Mouse (Mus musculus) cerebellum, postnatal 14 days (tissue): ENCODE data around the gene Nostrin.

Experiments used
- DNase-seq, 2 experiments: peaks; one replicate each; pipeline ENCODE4 v3.0.0; 2021; ENCODE audit warnings: mixed read lengths in 2 of 2

Nostrin gene

DNA sequence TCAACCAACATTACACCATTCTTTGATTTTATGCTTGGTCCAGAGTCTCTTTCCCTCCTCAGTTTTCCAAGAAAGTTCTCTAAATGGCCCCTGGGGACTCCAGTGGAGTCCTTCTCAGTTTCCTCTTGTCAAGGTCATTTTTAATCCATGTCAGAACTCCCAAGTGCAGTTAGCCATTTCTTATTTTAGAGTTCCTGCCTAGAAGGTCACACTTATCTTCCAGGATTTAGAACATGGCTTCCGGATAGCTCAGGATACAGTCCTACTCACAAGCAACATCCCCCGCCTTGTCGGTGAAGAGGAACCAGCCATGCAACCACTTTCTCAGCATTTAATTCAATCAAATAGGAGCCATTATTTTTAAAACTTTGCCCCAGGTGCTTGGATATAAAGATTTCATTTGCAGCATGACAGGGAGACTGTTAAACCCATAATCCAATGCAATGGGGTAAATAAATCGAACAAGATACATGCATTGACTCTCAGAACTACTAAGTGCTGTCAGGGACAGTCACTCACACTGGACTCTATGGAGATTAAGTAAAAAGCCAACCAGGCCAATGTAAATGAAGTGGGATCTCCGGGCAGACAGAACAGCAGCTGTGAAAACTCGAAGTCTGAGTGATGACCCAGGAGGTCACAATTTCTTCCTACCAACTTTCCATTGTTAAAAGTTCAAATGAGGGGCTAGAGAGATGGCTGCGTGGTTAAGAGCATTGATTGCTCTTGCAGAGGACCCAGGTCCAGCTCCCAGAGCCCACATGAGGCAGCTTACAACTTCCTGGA is 6.0 kb upstream of the Nostrin start:
- no peak for DNase-seq

DNA sequence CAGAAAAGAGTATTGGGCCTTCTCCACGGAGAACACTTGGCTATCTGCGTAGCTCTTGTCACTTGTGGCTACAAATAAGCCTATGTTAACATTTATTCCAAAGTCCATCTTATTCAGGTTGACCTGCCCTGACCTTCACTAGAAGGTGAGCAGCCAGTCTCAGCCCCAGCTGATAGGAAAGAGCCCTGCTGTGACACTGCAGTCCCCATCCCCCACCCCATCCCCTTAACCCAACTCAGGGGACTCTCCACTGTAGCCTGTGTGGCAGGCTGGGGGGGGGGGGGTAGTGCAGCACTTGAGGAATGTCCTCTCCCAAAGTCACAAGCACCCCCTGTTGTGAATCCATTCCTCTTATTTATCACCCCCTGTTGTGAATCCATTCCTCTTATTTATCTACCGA is 3.6 kb upstream of the Nostrin start:
- DNase-seq: no peak

DNA sequence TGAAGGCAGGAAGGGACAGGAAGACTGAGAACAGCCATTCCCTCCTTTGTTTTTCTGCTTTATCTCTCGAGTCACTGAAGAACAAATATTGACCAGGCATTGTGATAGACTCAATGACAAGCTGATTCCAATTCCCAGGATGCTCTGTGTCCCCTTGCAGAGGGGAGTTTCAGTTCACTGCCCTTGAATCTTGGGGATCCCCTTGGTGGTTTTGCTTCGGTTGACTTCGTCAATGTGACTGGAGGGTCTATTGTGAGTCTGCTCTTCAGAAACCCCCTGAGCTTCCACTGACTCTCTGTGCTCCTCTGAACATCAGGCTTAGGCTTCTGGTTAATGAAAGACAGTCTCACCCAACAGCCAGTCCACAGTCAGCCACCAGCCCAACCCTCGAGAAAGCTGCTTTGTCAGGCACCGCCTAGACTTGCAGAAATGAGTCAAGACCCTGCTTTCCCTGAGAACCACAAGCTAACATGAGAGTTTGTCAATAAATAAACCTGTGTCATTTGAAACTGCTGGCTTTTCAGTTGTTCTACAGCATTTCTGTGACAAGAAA is 3.0 kb upstream of the Nostrin start:
- no peak for DNase-seq

GRCm38 (mm10) chr2:69134186-69134585 is 1.4 kb upstream of the Nostrin start:
- no peak for DNase-seq

DNA sequence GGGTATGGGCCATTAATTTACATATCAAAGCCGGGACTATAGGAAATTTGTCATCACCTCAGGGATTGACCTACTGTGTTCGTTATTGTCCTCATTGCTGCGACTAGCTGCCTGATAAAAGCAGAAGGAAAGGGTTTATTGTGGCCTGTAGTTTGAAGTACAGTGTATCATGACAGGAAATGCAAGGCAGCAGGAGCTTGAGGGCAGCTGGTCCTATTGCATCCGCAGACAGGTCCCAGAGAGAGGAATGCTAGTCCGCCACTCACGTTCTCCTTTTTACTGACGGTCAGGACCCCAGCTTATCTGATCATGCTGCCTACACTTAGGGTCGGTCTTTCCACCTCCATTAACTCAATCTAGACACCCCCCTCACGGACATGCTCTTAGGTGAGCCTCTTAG is 663 bp upstream of the Nostrin start:
- DNase-seq: no peak

GRCm38 (mm10) chr2:69137406-69138084 is 1.9 kb downstream of the Nostrin start:
- no peak for DNase-seq

DNA sequence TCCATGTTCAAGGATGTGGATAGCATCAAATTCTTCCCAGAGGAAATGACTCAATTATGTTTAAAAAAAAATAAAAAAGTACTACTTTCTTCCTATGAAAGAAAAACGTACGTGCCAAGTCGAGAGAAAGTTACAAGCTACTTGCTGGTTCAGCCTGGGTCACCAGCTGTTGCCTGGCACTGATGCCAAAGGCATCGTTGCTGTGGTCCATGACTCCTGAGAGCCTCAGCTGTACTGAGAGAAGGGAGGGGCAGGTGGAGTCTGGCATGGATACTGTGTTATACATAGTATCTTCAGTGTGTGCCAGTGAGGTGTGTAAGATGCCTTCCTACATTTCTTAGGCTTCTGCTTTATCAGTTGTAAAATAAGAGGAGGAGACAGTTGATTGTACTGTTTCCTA is 3.2 kb downstream of the Nostrin start:
- DNase-seq: no peak

GRCm38 (mm10) chr2:69140215-69140614 is 4.6 kb downstream of the Nostrin start:
- no peak for DNase-seq

- no peak for DNase-seq
These were observed 5.2 kb downstream of the Nostrin start for GRCm38 (mm10) chr2:69140816-69141215.

GRCm38 (mm10) chr2:69148691-69149090 is 13.1 kb downstream of the Nostrin start:
- no peak for DNase-seq

- no peak for DNase-seq
These were observed 13.6 kb downstream of the Nostrin start for GRCm38 (mm10) chr2:69149154-69149553.

GRCm38 (mm10) chr2:69150841-69151240 is 15.2 kb downstream of the Nostrin start:
- DNase-seq: no peak

GRCm38 (mm10) chr2:69155861-69156260 is 20.3 kb downstream of the Nostrin start:
- DNase-seq: no peak

DNA sequence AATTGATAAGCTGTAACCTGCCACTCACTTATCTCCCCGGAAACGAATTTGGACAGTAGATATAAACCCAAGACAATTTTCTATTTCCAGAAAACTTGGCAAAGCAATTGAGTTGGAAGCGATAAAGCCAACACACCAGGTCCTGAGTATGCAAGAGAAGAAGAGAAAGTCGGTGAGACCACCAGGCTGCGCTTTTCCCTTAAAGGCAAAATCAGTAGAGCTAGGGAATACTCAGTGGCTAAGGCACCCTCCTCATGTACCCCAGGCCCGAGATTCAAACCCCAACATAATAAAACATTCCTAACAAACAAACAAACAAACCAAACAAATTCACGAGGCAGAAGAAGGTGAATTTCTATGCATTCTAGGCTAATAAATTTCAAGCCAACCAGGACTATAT is 20.7 kb downstream of the Nostrin start:
- DNase-seq: no peak

DNA sequence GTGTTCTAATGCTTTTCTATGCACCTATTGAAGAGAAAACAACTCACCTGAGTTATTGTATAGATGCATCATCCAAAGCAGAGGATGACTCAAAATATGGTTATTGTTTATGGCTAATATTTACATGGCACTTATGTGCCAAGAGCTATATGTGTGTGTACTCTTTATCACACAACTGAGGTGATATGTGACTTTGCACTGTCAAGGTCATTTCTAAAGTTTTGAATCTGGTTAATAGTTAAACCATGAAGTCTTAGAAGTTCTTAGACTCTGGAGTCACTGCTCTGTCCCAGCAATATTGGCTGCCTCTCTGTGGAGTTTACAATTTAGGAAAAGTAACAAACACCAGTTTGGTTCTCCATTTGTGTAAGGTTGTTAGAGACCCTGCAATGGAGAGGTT is 23.3 kb downstream of the Nostrin start:
- no peak for DNase-seq

DNA sequence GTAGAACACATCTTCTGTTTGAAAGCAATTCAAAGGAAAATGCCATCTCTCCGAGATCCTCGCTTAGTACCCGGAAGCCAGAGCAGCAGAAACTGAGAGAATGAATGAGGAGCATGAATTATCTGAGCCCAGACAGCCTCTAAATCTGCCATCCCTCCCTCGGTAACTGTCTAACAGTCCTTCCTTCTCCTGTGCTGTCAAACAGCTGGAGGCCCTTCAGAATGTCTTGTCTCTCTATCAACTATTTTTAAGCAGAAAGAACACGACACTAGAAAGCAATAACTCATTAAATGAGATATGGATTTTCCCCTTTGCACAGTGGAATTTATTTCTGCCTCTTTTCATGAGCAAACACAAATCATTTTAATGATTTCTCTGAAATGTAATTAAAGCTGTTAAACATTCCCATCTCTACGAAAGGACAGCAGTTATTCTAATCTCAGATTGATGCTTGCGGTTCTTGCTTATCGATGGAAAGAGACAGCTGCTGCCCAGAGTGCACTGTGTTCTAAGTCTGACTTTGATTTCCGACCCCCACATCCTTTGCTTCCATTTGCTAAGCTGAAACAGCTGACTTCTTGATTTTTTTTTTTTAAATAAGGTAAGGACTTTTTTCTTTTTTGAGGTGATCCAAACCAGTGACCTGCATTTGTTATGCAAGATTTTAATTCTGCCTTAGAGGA is 34.9 kb downstream of the Nostrin start:
- DNase-seq: no peak

GRCm38 (mm10) chr2:69175296-69175695 is 39.7 kb downstream of the Nostrin start:
- no peak for DNase-seq

DNA sequence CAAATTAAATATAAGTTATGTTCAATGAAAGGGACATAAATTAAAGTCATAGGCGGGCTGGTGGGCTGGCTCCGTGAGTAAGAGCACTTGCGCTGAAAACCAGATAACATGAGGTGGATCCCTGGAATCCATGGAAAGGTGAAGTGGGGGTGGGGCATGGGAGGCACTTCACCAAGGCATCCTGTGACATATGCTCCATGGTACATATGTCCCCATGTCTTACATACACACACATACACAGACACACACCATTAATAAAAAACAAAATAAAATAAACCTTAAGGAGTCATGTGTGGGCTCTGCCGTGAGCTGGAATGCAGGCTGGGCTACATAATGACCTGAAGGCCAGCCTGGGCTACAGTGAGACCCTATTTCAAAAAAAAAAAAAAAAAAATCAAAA is 44.1 kb downstream of the Nostrin start:
- no peak for DNase-seq

DNA sequence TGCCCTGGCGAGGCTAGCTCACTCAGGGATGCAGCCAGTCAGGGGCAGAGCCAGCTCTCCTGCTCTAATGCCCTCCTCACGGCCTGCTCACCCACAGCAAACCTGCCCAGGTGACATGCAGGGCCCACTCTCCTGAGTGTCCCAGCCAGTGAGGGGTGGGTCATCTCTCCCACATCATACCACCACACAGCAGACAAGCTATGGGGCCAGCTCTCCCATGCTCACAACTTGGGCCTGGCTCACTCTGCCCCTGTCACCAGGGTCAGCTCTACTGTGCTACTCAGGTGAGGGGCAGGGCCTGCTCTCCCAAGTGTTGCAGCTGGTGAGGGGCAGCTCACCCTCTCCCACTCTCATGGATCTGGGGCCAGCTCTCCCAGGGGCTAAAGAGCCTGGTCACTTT is 52.4 kb downstream of the Nostrin start:
- DNase-seq: no peak

GRCm38 (mm10) chr2:69188732-69189131 is 53.1 kb downstream of the Nostrin start:
- peak in 1 of 2 experiments; percentile 22 for DNase-seq

DNA sequence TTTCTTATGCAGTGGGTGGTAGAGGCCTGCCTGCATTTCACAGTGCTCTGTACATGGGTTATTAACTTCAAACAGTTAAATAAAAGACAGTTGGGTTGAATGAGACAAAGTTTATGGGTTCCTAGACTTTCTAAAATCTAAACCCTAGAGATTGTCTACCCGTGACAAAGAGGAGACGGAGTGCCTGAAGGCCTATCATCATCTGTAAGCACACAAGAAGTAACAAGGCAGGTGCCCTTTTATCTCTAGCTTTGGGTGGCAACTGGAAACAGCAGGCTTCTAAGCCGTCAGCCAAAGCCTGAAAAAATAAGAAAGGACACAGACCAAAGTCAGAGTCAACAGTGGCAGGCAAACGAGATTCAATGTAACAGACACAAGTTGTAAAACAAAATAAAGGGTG is 53.6 kb downstream of the Nostrin start:
- no peak for DNase-seq

- no peak for DNase-seq
These were observed 55.5 kb downstream of the Nostrin start for GRCm38 (mm10) chr2:69191059-69191458.

DNA sequence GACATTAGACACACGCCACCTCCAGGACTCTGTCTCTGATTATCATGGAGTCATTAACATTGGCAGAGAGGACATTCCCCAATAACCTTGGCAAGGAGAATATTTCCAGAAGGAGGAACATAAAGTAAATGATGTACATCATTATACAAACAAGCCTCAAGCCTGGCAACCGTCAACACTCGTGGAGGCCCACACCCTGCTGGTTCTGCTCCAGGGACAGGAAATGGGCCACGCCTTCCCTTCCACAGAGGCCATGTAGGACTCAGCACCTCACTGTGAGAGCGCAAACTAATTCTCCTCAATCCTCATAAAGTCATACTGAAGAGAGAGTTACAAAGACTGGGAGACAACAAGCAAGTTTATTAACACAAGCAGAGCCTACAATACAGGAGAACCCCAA is 58.0 kb downstream of the Nostrin start:
- no peak for DNase-seq

- DNase-seq: no peak
These were observed 69.6 kb downstream of the Nostrin start for GRCm38 (mm10) chr2:69205185-69205584.
